Mouse (Mus musculus) kidney, postnatal 14 days (tissue): ENCODE measurements at regions not wholly inside any gene's neighbourhood (a gene's known extent, or its start where the extent isn't known, plus 50 kb on each side); places are given as distances from the start of the nearest gene placed in this dataset.
"Not testable (repeated sequence)": the region's sequence is repeated elsewhere in the genome, so short reads cannot be mapped to it uniquely, and the experiment has no call there.

Experiments used
- DNase-seq: peaks from one replicate; pipeline ENCODE4 v3.0.0; 2022; ENCODE audit warnings: mixed read lengths

GRCm38 (mm10) chr8:90046779-90047178 is 301.4 kb downstream of the Tox3 start:
- DNase-seq = no peak

GRCm38 (mm10) chr8:90036436-90036835 is 311.7 kb downstream of the Tox3 start:
- no peak for DNase-seq

- DNase-seq = no peak
These were observed 315.6 kb downstream of the Tox3 start for GRCm38 (mm10) chr8:90032572-90032971.

GRCm38 (mm10) chr8:90031220-90031619 is 316.9 kb downstream of the Tox3 start:
- no peak for DNase-seq

GRCm38 (mm10) chr8:90017958-90018357 is 330.2 kb downstream of the Tox3 start:
- DNase-seq = not testable (repeated sequence)

GRCm38 (mm10) chr8:90013755-90014154 is 334.4 kb downstream of the Tox3 start:
- DNase-seq = no peak

GRCm38 (mm10) chr8:90011682-90012409 is 336.3 kb downstream of the Tox3 start:
- DNase-seq = peak; percentile 74

- no peak for DNase-seq
These were observed 338.7 kb downstream of the Tox3 start for GRCm38 (mm10) chr8:90009431-90009830.

GRCm38 (mm10) chr8:90000899-90001640 is 347.1 kb downstream of the Tox3 start:
- DNase-seq = peak; percentile 78

GRCm38 (mm10) chr8:89993743-89994142 is 354.4 kb downstream of the Tox3 start:
- no peak for DNase-seq

GRCm38 (mm10) chr8:89983859-89984258 is 364.3 kb downstream of the Tox3 start:
- DNase-seq = no peak

- no peak for DNase-seq
These were observed 365.6 kb downstream of the Tox3 start for GRCm38 (mm10) chr8:89982551-89982950.

- no peak for DNase-seq
These were observed 366.8 kb downstream of the Tox3 start for GRCm38 (mm10) chr8:89981320-89981719.

- no peak for DNase-seq
These were observed 367.7 kb downstream of the Tox3 start for GRCm38 (mm10) chr8:89980441-89980840.

GRCm38 (mm10) chr8:89962799-89963198 is 385.3 kb downstream of the Tox3 start:
- DNase-seq = no peak

- no peak for DNase-seq
These were observed 390.7 kb downstream of the Tox3 start for GRCm38 (mm10) chr8:89957486-89957885.

GRCm38 (mm10) chr8:89956482-89957020 is 391.6 kb downstream of the Tox3 start:
- DNase-seq = no peak

- peak; percentile 17 for DNase-seq
These were observed 409.3 kb downstream of the Tox3 start for GRCm38 (mm10) chr8:89938836-89939235.

GRCm38 (mm10) chr8:89934521-89934920 is 413.6 kb downstream of the Tox3 start:
- no peak for DNase-seq

GRCm38 (mm10) chr8:89926666-89927232 is 421.4 kb downstream of the Tox3 start:
- DNase-seq = no peak

- DNase-seq = not testable (repeated sequence)
These were observed 423.4 kb downstream of the Tox3 start for GRCm38 (mm10) chr8:89924697-89925096.

- no peak for DNase-seq
These were observed 434.1 kb downstream of the Tox3 start for GRCm38 (mm10) chr8:89914076-89914475.

GRCm38 (mm10) chr8:89906200-89906599 is 441.9 kb downstream of the Tox3 start:
- no peak for DNase-seq

- no peak for DNase-seq
These were observed 442.6 kb downstream of the Tox3 start for GRCm38 (mm10) chr8:89905588-89905987.
